Mouse (Mus musculus): ENCODE measurements around the gene Ubac2.

GRCm38 (mm10) chr14:121927451-121927850 lies 49.0 kb downstream of the Ubac2 start:
- TF ChIP-seq CTCF (IDR thresholded peaks at IDR 0.05; ENCODE audit: low read depth) = no peak
- TF ChIP-seq EP300 (IDR thresholded peaks at IDR 0.05; ENCODE audit: low read depth) = no peak
